Mouse (Mus musculus) cerebellum, adult 11 months (tissue): ENCODE measurements around the gene C1qa.

Source experiments
- DNase-seq: peaks from one replicate; pipeline ENCODE4 v3.0.0; 2022

C1qa gene

DNA sequence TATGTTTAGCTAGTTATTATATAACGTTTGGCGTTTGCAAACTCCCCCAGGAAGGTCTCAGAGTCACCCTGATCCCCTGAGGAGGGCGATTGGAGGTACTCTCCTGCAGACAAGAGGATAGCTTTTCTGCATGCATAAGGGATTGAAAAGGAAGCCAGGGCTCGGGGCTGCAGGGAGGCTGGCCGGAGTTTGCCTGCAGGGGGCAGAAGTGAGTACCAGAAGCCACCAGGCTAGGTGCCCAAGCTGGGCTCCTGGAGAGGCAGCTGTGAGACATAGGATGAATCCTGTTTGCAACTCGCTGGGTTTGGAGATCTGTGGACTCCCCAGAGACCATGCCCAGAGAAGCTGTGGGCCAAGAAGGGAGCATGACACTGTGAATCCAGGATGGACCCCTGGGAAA, 43.5 kb downstream of the C1qa start:
- no peak for DNase-seq

- no peak for DNase-seq
Observed at GRCm38 (mm10) chr4:136852989-136853388, 45.6 kb downstream of the C1qa start.

DNA sequence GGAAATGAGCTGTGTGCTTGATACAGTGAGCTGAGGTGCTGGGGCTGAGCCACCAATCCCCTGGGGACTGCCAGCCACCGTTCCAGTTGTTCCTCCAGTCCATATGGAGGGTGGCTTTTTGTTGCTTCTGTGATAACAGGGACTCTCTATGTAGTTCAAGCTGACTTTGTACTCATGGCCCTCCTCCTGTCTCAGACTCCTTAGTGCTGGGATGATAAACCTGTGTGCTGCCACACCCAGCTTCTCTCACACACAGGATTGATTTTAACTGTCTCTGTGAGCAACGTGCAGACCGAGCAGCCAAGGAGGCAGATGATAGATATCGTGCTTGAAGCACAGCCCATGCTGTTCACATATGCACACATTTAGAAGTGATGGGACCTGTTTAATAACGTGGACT, 46.5 kb downstream of the C1qa start:
- DNase-seq = no peak

DNA sequence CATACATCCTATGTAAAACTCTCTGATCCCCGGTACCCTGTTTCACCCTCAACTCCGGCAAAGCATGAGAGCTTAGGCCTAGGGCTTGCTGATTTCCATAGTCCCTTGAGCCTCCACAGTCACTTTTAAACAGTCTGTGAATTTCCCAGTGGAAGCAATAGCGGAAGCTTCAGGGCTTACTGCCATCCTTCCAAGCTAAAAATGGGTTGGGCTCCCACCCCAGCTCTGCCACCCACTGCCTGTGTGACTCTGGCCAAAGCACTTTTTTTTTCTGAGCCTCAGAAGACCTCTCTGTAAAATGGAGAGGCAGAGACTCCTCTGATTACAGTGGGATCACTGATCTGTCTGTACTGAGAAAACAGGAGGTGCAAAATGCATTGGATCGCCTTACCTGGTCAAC, 50.0 kb downstream of the C1qa start:
- no peak for DNase-seq

- no peak for DNase-seq
Observed at GRCm38 (mm10) chr4:136847166-136847565, 51.4 kb downstream of the C1qa start.
